Mouse (Mus musculus) right cerebral cortex, adult 18-20 months (tissue): ENCODE data around the gene Arf6.
"Not testable (repeated sequence)": the region's sequence is repeated elsewhere in the genome, so short reads cannot be mapped to it uniquely, and the experiment has no call there.

Source experiments
- DNase-seq: peaks from one replicate; pipeline ENCODE4 v3.0.0; 2022; ENCODE audit warnings: mixed read lengths

The Arf6 gene

GRCm38 (mm10) chr12:69373850-69374766 is 2.2 kb downstream of the Arf6 start:
- no peak for DNase-seq

DNA sequence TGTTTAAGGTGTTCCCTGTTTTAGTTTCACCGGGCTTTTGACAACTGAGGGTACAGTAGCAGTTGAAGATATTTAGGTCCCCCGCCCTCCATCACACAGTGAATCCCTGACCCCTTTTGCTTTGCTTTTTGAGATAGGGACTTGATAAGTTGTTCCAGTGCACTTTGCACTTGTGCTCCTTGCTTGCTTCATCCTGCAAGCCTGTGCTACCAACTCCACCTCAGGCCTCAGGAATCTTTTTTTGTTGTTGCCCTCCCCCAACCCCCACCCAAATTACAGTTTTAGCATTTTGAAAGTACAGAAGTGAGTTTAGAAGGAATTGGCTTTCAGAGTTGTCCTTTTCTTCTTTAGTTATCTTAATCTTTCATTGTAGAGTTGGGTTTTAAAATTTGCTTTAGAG is 4.2 kb downstream of the Arf6 start:
- DNase-seq: no peak

DNA sequence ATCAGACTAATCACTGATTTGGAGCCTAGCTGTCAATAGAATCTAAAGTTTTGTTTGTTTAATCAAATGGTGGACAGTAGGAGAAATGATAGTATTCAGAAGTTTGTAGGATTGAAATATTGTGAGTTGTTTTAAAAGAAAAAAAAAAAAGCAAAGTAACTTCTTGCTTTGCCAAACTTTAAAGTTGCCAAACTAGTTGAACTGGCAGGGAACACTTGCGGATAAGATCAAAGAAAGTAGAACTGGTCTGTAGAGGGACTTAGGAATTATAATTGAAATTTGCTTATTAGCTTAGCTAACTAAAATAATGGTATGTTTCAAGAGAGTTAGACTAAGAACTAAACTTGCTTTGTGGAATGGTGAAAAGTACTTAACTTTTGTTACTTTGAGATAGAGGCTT is 5.2 kb downstream of the Arf6 start:
- DNase-seq: no peak

GRCm38 (mm10) chr12:69377636-69378035 is 5.7 kb downstream of the Arf6 start:
- DNase-seq: not testable (repeated sequence)

DNA sequence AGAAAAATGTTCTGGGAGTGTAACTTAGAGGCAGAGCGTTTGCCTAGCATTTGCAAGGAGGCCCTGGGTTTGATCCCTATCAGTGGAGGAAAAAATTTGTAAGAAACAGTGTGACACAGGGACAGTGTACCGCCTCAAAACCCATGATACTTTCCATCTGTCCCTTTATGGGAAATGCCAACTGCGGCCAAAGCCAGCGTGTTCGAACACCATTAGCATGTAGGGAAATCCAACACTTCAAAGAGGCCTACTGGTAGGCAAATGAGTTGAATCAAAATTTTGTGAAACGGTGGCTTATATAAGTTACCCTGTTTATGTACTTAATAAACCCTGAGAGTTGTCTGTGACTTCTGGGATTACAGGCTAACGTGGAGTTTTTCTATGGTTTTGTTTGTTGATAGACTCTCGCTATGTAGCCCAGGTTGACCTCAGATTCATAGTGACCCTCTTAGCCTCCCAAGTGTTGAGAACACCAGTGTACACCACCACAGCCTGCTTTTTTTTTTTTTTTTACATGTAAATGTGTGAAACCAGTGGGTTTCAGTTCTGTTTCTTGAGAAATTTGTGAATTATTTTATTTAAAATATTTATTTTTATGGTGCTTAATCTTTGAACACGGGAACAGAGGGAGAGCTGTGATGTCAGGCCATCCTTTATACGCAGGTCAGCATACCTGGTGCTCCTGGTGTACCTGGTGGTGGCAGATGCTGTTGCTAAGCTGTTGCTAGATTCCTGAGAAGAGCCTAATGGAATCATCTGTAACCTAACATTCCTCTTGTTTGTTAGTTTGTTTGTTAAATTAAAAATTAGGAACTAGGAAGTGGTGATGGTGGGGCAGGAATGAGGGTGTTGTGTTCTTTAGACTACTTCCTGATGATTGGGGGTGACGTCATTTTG is 6.9 kb downstream of the Arf6 start:
- DNase-seq: no peak

DNA sequence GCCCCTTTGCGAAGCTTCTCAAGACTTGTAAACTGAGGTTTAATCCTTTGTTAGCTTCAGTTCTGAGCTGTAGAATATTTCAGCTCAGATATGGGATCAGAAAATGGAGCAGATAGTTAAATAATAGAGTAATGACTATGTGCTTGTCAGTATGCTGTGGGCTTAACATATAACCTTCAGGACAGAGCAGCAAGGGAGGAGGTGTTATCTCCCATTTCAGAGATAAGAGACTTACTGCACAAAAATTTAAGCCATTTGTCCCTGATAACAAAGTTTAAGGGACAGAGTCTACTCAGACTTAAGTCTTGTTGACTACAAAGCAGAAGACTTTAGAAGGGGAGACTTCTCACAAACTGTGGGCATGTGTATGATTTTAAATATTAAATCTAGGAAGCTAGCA is 10.9 kb downstream of the Arf6 start:
- no peak for DNase-seq

- DNase-seq: no peak
Measured at GRCm38 (mm10) chr12:69384606-69385005, 12.7 kb downstream of the Arf6 start.

DNA sequence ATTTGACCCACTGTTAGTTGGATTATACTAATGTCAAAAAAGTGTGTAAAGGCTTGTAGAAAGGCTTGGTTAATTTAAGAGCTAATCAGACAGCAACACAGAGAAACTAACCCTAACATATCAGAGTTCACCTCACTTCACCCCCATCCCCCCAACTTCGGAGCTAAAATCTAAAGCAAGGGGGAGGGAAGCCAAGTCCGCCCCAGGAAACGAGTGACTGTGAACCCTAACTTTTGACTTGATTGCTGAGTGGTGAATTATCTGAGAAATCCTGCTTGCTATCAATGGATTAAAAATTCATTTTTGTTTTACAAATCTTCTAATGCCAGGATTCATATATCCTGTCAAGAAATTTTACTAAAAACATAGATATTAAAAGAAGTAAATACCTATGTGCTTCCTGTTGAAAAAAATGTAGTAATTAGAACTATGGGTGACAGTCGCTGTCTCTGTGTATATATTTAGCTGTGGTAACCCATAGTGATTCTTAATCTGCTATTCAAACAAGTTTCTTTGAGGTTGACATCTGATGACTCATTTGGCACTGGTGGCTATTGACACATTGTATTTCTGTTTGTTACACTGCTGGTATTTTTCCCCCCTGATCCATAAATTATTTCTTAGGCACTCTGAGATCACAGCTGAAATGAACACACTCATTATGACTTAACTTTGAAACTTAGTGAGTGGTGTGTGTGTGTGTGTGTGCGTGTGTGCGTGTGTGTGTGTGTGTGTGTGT is 13.8 kb downstream of the Arf6 start:
- DNase-seq: no peak

DNA sequence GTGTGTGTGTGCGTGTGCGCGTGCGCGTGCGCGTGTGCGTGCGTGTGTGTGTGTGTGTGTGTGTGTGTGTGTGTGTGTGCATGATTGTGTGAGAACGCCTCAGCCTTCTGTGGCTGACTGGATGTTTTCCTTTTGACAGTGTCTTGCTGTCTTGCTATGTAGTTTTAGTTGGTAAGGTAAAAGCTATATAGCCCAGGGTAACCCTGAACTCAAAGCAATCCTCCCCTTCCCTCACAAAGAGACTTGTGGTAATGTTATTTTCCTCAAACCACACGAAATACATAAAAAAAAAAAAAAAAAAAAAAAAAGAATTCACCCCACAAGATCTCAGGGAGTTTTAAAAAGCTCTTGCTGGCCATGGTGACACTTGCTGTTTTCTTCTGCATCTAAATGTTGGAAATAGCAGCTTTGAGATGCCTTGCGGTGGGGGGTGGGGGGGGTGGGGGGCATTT is 14.4 kb downstream of the Arf6 start:
- not testable (repeated sequence) for DNase-seq

- DNase-seq: no peak
Measured at GRCm38 (mm10) chr12:69388321-69388869, 16.4 kb downstream of the Arf6 start.

GRCm38 (mm10) chr12:69389273-69389938 is 17.5 kb downstream of the Arf6 start:
- peak; percentile 21 for DNase-seq

- no peak for DNase-seq
Measured at GRCm38 (mm10) chr12:69390000-69390698, 18.2 kb downstream of the Arf6 start.

DNA sequence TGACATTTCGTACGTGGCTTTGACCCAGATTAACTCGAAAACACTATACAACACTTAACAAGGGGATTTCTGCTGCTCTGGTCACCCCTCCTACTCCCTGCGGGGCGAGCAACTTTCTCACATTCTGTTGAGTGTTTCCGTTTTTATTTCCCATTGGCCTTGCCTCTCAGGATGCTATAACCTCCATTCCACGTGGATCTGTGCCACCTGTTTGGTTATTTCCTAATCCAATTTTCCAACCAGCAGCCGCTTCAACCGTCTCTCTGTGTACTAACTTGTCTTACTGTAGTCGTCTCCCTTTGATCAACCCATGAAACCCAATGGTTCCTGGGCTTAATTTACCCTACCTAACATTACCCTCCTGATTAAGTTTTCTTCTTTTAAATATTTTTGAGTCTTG is 21.1 kb downstream of the Arf6 start:
- DNase-seq: no peak

GRCm38 (mm10) chr12:69394456-69394855 is 22.5 kb downstream of the Arf6 start:
- DNase-seq: no peak

- no peak for DNase-seq
Measured at GRCm38 (mm10) chr12:69400367-69400766, 28.4 kb downstream of the Arf6 start.

GRCm38 (mm10) chr12:69400871-69401286 is 28.9 kb downstream of the Arf6 start:
- no peak for DNase-seq

- DNase-seq: no peak
Measured at GRCm38 (mm10) chr12:69402100-69402499, 30.1 kb downstream of the Arf6 start.

DNA sequence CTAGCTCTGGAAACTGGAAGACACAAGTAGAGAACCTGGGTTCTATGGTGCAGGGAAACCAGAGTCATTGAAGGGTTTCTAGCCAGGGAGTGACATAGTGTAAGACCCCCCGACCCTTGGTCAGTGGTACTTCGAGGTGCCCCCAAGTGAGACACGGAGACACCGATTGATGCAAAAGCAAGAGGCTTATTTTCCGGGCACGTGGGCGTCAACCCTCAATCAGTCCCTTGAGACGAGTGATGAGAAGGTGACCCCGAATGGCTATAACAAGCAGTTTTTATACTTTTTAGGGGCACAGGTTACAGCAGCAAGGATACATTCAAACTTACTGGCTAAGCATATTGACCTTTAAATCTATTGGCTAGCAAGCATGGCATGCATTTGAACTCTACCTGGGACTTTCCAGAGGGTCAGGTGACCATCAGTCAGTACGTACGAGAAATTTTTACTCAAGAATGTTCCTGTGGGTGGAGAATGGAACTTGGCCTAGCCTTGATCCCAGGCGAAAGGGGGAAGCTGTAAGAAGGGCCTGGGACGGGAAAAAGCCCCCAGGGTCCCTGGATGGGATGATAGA is 30.7 kb downstream of the Arf6 start:
- no peak for DNase-seq

- no peak for DNase-seq
Measured at GRCm38 (mm10) chr12:69410767-69411166, 38.8 kb downstream of the Arf6 start.

- DNase-seq: no peak
Measured at GRCm38 (mm10) chr12:69411936-69412335, 40.0 kb downstream of the Arf6 start.

GRCm38 (mm10) chr12:69413303-69413702 is 41.4 kb downstream of the Arf6 start:
- DNase-seq: no peak
